In the genomic region with DNA sequence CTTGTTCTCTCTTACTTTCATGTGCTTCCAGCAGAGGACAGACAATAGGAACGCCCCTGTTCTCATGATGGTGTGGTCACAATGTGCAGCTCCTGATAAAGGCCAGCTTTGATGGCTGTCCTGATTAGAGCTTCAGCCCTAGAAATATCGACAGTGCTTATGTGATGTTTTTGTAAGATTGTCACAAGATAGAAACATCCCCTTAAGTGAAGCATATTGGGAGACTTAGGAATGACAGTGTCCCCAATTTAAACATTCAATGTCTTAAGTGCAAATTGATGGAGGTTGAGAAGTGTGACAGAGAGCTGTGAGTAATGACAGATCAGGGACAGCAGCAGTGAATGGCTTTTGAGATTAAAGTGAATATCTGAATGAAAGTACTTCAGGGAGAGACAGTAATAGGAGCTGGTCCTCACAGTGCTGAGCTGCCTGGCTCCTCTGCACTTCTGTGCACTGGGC, we compare ENCODE assay signal across 15 mouse cellular contexts.
DNase-seq lines count a peak whose midpoint lies in the region; ATAC-seq and TF ChIP-seq lines count a peak whose summit lies in the region.
"Had no signal": no experiment of that assay in that cellular context is flagged by ENCODE, and none has a peak within 500 bp of the region (broad histone marks: within the 10 kb centered on the region; RNA-seq: fewer than 3 reads in every experiment).

No protein-coding gene starts in this region.

- TF ChIP-seq EP300 in liver, embryonic 14.5 days (IDR thresholded peaks at IDR 0.05; ENCODE audit: low read depth): peak; percentile 69

- H3K4me1 ChIP-seq in heart, embryonic 15.5 days (replicated peaks): peaks cover 20% of the 10 kb centered on the region
- H3K4me1 ChIP-seq in G1E (ENCODE audit: insufficient read depth, low read depth, low read length): peaks cover 40% of the 10 kb centered on the region
- peaks cover 5% of the 10 kb centered on the region; the same call in 1 of the 2 replicates for H3K4me1 ChIP-seq in brown adipose tissue, adult 24 weeks (ENCODE audit: control insufficient read depth, insufficient read depth, insufficient read length, low read length)
- peaks cover 19 to 28% of the 10 kb centered on the region in 2 experiments for H3K4me1 ChIP-seq in liver, embryonic 14.5 days (replicated peaks; ENCODE audit: control insufficient read depth in 2 of 2, insufficient read depth in 2 of 2, low read length in 1 of 2)
- H3K4me1 ChIP-seq in neural tube, embryonic 15.5 days: no peaks in the 10 kb centered on the region
- H3K4me1 ChIP-seq: limb, embryonic 15.5 days had no signal

- DNase-seq in heart, postnatal 10 days: no peak
- peak; percentile 50 for DNase-seq in G1E (ENCODE audit: low spot score)
- peak; percentile 45 to 49 (median 49) for DNase-seq in liver, embryonic 14.5 days (ENCODE audit: low read depth in 3 of 3, low spot score in 3 of 3)
- DNase-seq in thymus, adult 18-20 months: no peak
- DNase-seq: cerebellum, adult 9-10 months; gastrocnemius, postnatal 36 days; kidney, adult 2 months; right cerebral cortex, postnatal 14 days; thymus, adult 2 months had no signal

- peak overlapping the region; percentile 25 for H3K27ac ChIP-seq in heart, embryonic 15.5 days
- H3K27ac ChIP-seq in brown adipose tissue, adult 24 weeks (replicated peaks; ENCODE audit: low read depth, low read length): peak overlapping the region; percentile 61; the same call in 1 of the 2 replicates
- H3K27ac ChIP-seq in liver, embryonic 14.5 days: peak overlapping the region; percentile 54
- H3K27ac ChIP-seq in neural tube, embryonic 15.5 days (replicated peaks): no peak overlapping the region
- H3K27ac ChIP-seq: hindbrain, postnatal 0 days; limb, embryonic 15.5 days had no signal

- TF ChIP-seq CTCF in G1E (IDR thresholded peaks at IDR 0.05; ENCODE audit: low read depth, low read length): no peak
- TF ChIP-seq CTCF in liver, embryonic 14.5 days (IDR thresholded peaks at IDR 0.05; ENCODE audit: low read depth): no peak

- ATAC-seq in heart, embryonic 15.5 days (replicated peaks; ENCODE audit: insufficient number of reproducible peaks, insufficient read depth, low FRiP score, low read depth): no peak
- ATAC-seq in G1E (ENCODE audit: extremely low read depth, insufficient number of reproducible peaks, low FRiP score, poor library complexity, severe bottlenecking): peak; percentile 85
- ATAC-seq in liver, embryonic 14.5 days (ENCODE audit: insufficient read depth): peak; percentile 88
- no peak for ATAC-seq in neural tube, embryonic 15.5 days (ENCODE audit: low FRiP score)
- ATAC-seq: hindbrain, postnatal 0 days; Patski had no signal

- no peaks in the 10 kb centered on the region for H3K36me3 ChIP-seq in heart, embryonic 15.5 days
- H3K36me3 ChIP-seq in G1E (replicated peaks): no peaks in the 10 kb centered on the region
- no peaks in the 10 kb centered on the region for H3K36me3 ChIP-seq in liver, embryonic 14.5 days (replicated peaks; ENCODE audit: control insufficient read depth, insufficient read depth, low read depth)
- no peaks in the 10 kb centered on the region for H3K36me3 ChIP-seq in neural tube, embryonic 15.5 days
- H3K36me3 ChIP-seq: limb, embryonic 15.5 days had no signal

- H3K27me3 ChIP-seq in heart, embryonic 15.5 days: no peaks in the 10 kb centered on the region
- H3K27me3 ChIP-seq in G1E (ENCODE audit: insufficient read depth, low read length): no peaks in the 10 kb centered on the region
- H3K27me3 ChIP-seq in liver, embryonic 14.5 days (ENCODE audit: control insufficient read depth, insufficient read depth, low read length): no peaks in the 10 kb centered on the region
- no peaks in the 10 kb centered on the region for H3K27me3 ChIP-seq in neural tube, embryonic 15.5 days (replicated peaks)
- H3K27me3 ChIP-seq: limb, embryonic 15.5 days; Patski had no signal

- no peak overlapping the region for H3K9ac ChIP-seq in heart, embryonic 15.5 days
- no peak overlapping the region; the same call in 1 of the 2 replicates for H3K9ac ChIP-seq in liver, embryonic 14.5 days (replicated peaks)
- no peak overlapping the region for H3K9ac ChIP-seq in neural tube, embryonic 15.5 days (replicated peaks)
- H3K9ac ChIP-seq: limb, embryonic 15.5 days had no signal

- no peak overlapping the region for H3K4me2 ChIP-seq in heart, embryonic 15.5 days
- H3K4me2 ChIP-seq in liver, embryonic 14.5 days (ENCODE audit: low read depth): peak overlapping the region; percentile 35
- no peak overlapping the region for H3K4me2 ChIP-seq in neural tube, embryonic 15.5 days
- H3K4me2 ChIP-seq: limb, embryonic 15.5 days had no signal

- intact Hi-C loops in heart, postnatal 10 days (cut with DNase I): no loop called here

- WGBS in heart, embryonic 15.5 days: 47% methylated on average over 2 of the region's 2 CpGs
- WGBS in liver, embryonic 14.5 days (ENCODE audit: insufficient replicate concordance): 8% methylated on average over 2 of the region's 2 CpGs
- 73% methylated on average over 2 of the region's 2 CpGs for WGBS in neural tube, embryonic 15.5 days

- no peak overlapping the region for H3K4me3 ChIP-seq in heart, embryonic 15.5 days
- H3K4me3 ChIP-seq in G1E (ENCODE audit: low read depth, low read length): no peak overlapping the region; the same call in 1 of the 2 replicates
- no peak overlapping the region for H3K4me3 ChIP-seq in brown adipose tissue, adult 24 weeks (ENCODE audit: insufficient read depth, low read depth, low read length)
- H3K4me3 ChIP-seq in liver, embryonic 14.5 days (ENCODE audit: insufficient read depth in 1 of 2, low read depth in 2 of 2, low read length in 2 of 2): no peak overlapping the region
- H3K4me3 ChIP-seq in neural tube, embryonic 15.5 days (replicated peaks): no peak overlapping the region
- H3K4me3 ChIP-seq: limb, embryonic 15.5 days had no signal

- no peaks in the 10 kb centered on the region for H3K9me3 ChIP-seq in heart, embryonic 15.5 days (replicated peaks)
- H3K9me3 ChIP-seq in G1E (replicated peaks): no peaks in the 10 kb centered on the region
- H3K9me3 ChIP-seq in liver, embryonic 14.5 days (ENCODE audit: control insufficient read depth, low read length): no peaks in the 10 kb centered on the region
- H3K9me3 ChIP-seq in neural tube, embryonic 15.5 days (replicated peaks): no peaks in the 10 kb centered on the region
- H3K9me3 ChIP-seq: limb, embryonic 15.5 days had no signal

Comparison
In these comparisons a context has a peak if more than half of its experiments do, and no peak if none do; other contexts are left out.
1. ATAC-seq: peak in G1E (single experiment) and liver, embryonic 14.5 days (single experiment); none in heart, embryonic 15.5 days (single experiment) and neural tube, embryonic 15.5 days (single experiment).
2. DNase-seq: peak in G1E (single experiment) and liver, embryonic 14.5 days (3 of 3); none in heart, postnatal 10 days (0 of 2) and thymus, adult 18-20 months (0 of 2).